Mouse (Mus musculus) intestine, postnatal 0 days (tissue): Measurements from ENCODE around the gene Vhl. TPM values are rescaled to one million over a fixed set of nuclear protein-coding genes. Genes with fewer than 3 reads are reported as not detected.

Source experiments
- ATAC-seq: fragments of 200-750 bp; cut with Nextera tagmentation; 2 replicates; pipeline ENCODE4 v1.8.0; 2017; ENCODE audit warnings: mild to moderate bottlenecking, moderate TSS enrichment, moderate library complexity
- H3K27ac ChIP-seq: fragments of 300-500 bp; sonication (generic); 2 replicates; pipeline ENCODE4 v1.5.1; 2014; ENCODE audit warnings: mild to moderate bottlenecking, low read depth, low read length, moderate library complexity
- H3K27me3 ChIP-seq: fragments of 300-500 bp; sonication (generic); replicated peaks from 2 replicates; pipeline ENCODE4 v1.6.1; 2014; ENCODE audit warnings: low read length, mixed read lengths; ENCODE audit not compliant: control insufficient read depth, insufficient read depth
- H3K36me3 ChIP-seq: fragments of 300-500 bp; sonication (generic); 2 replicates; pipeline ENCODE4 v1.6.1; 2014; ENCODE audit warnings: mild to moderate bottlenecking, moderate library complexity; ENCODE audit not compliant: control insufficient read depth, insufficient read depth
- H3K4me1 ChIP-seq: fragments of 300-500 bp; sonication (generic); replicated peaks from 2 replicates; pipeline ENCODE4 v1.6.1; 2014; ENCODE audit warnings: antibody characterized with exemption, low read length, mixed read lengths; ENCODE audit not compliant: control insufficient read depth, insufficient read depth
- H3K4me2 ChIP-seq: fragments of 300-500 bp; sonication (generic); replicated peaks from 2 replicates; pipeline ENCODE4 v1.6.1; 2014; ENCODE audit warnings: low read depth, mild to moderate bottlenecking, moderate library complexity
- H3K4me3 ChIP-seq: fragments of 300-500 bp; sonication (generic); 2 replicates; pipeline ENCODE4 v1.5.1; 2014; ENCODE audit warnings: low read depth, low read length
- H3K9ac ChIP-seq: fragments of 300-500 bp; sonication (generic); 2 replicates; pipeline ENCODE4 v1.6.1; 2014; ENCODE audit warnings: mild to moderate bottlenecking, low read depth, low read length
- H3K9me3 ChIP-seq: fragments of 300-500 bp; sonication (generic); 2 replicates; pipeline ENCODE4 v1.6.1; 2016; ENCODE audit warnings: mixed run types; ENCODE audit not compliant: control insufficient read depth
- CTCF ChIP-seq: sonication (generic); IDR thresholded peaks from 2 replicates; pipeline ENCODE4 v1.5.1; 2016; ENCODE audit warnings: low read depth, mild to moderate bottlenecking, control low read depth, antibody characterized with exemption, moderate library complexity
- WGBS: fragments of 180-500 bp; shearing (Covaris S2); extraction: QIAGEN DNeasy Blood & Tissue Kit; methylation state at CpG from one replicate; pipeline ENCODE4 v1.1.7; 2014; 5-methylcytosine and 5-hydroxymethylcytosine counted together
- polyA plus RNA-seq: library from polyadenylated mRNA; unstranded; fragments of >200 nt; fragmentation: Nextera tagmentation; extraction: Ambion mirVana; gene quantifications from 2 replicates; pipeline ENCODE4 v1.2.1, GENCODE M21; 2015

Vhl gene
- polyA plus RNA-seq, 1 experiment from 2014 or later = 20.6 TPM

GRCm38 (mm10) chr6:113661353-113662241 lies 37.8 kb downstream of the Vhl start:
- Histone ChIP-seq H3K27ac (peak overlapping the region; percentile 50; the same call in 1 of the 2 replicates), H3K9ac (no peak overlapping the region), H3K27me3 (no peaks in the 10 kb centered on the region), H3K4me3 (no peak overlapping the region), H3K4me1 (peaks cover 19% of the 10 kb centered on the region; the same call in 1 of the 2 replicates), H3K36me3 (peaks cover 7% of the 10 kb centered on the region), H3K4me2 (no peak overlapping the region), H3K9me3 (no peaks in the 10 kb centered on the region)
- ATAC-seq = peak; percentile 72
- 41% methylated on average over 12 of the region's 12 CpGs for WGBS
- no peak for TF ChIP-seq CTCF

GRCm38 (mm10) chr6:113662964-113663700 lies 39.4 kb downstream of the Vhl start:
- peak overlapping the region; percentile 15; the same call in 1 of the 2 replicates for H3K27ac ChIP-seq
- no peaks in the 10 kb centered on the region for H3K9me3 ChIP-seq
- peak; percentile 43 for TF ChIP-seq CTCF
- H3K4me2 ChIP-seq = no peak overlapping the region
- no peak overlapping the region for H3K4me3 ChIP-seq
- WGBS = 92% methylated on average over 8 of the region's 8 CpGs
- H3K4me1 ChIP-seq = peaks cover 19% of the 10 kb centered on the region; the same call in 1 of the 2 replicates
- peaks cover 7% of the 10 kb centered on the region for H3K36me3 ChIP-seq
- H3K9ac ChIP-seq = no peak overlapping the region
- ATAC-seq = no peak
- no peaks in the 10 kb centered on the region for H3K27me3 ChIP-seq

- H3K9me3 ChIP-seq = no peaks in the 10 kb centered on the region
- no peak overlapping the region for H3K27ac ChIP-seq
- no peak overlapping the region for H3K4me2 ChIP-seq
- H3K4me3 ChIP-seq = no peak overlapping the region
- no peak overlapping the region for H3K9ac ChIP-seq
- H3K4me1 ChIP-seq = peaks cover 22% of the 10 kb centered on the region; the same call in 1 of the 2 replicates
- no peak for ATAC-seq
- 87% methylated on average over 7 of the region's 7 CpGs for WGBS
- H3K36me3 ChIP-seq = peaks cover 7% of the 10 kb centered on the region
- no peaks in the 10 kb centered on the region for H3K27me3 ChIP-seq
- no peak for TF ChIP-seq CTCF
These were observed 40.5 kb downstream of the Vhl start for GRCm38 (mm10) chr6:113664305-113664704.

- ATAC-seq = no peak
- Histone ChIP-seq H3K27ac (peak overlapping the region; percentile 15; the same call in 1 of the 2 replicates), H3K36me3 (peaks cover 9% of the 10 kb centered on the region), H3K9ac (no peak overlapping the region), H3K4me1 (peaks cover 5% of the 10 kb centered on the region; the same call in 1 of the 2 replicates), H3K27me3 (no peaks in the 10 kb centered on the region), H3K9me3 (no peaks in the 10 kb centered on the region), H3K4me2 (no peak overlapping the region), H3K4me3 (no peak overlapping the region)
- TF ChIP-seq CTCF = no peak
- WGBS = 48% methylated on average over 8 of the region's 8 CpGs
These were observed 43.9 kb downstream of the Vhl start for GRCm38 (mm10) chr6:113667611-113668122.

GRCm38 (mm10) chr6:113668287-113669154 lies 44.8 kb downstream of the Vhl start:
- no peak for TF ChIP-seq CTCF
- no peak overlapping the region for H3K9ac ChIP-seq
- ATAC-seq = peak; percentile 96
- H3K4me2 ChIP-seq = peak overlapping the region; percentile 33
- H3K27me3 ChIP-seq = no peaks in the 10 kb centered on the region
- peaks cover 5% of the 10 kb centered on the region; the same call in 1 of the 2 replicates for H3K4me1 ChIP-seq
- H3K27ac ChIP-seq = peak overlapping the region; percentile 84
- WGBS = 17% methylated on average over 15 of the region's 15 CpGs
- H3K36me3 ChIP-seq = peaks cover 16% of the 10 kb centered on the region
- H3K4me3 ChIP-seq = no peak overlapping the region
- H3K9me3 ChIP-seq = no peaks in the 10 kb centered on the region
